Mouse (Mus musculus) urinary bladder, postnatal 36 days (tissue): ENCODE measurements around the gene Ppme1.

Experiments
- DNase-seq, 2 experiments: peaks; one replicate each; pipeline ENCODE4 v3.0.0; 2022; ENCODE audit warnings: low spot score in 2 of 2, mixed read lengths in 1 of 2

The Ppme1 gene

DNA sequence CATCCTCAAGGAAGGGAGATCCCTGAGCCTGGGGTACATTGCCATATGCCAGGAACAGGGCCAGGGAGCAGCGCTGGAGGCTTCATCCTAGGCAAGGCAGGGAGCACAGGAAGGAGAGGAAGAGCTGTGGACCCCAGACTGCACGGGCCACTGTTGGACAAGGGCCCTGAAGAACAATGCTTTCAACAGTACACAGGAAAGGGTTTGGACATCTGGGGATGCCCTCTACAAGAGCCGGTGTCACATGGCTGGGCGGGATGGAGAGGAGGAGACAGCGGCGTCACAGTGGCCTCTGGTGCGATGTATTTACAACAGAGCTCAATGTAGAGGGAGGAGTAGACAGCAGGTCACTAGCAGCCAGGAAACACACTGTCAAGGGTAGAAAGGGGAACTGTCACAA lies 44.6 kb downstream of the Ppme1 start:
- no peak for DNase-seq

DNA sequence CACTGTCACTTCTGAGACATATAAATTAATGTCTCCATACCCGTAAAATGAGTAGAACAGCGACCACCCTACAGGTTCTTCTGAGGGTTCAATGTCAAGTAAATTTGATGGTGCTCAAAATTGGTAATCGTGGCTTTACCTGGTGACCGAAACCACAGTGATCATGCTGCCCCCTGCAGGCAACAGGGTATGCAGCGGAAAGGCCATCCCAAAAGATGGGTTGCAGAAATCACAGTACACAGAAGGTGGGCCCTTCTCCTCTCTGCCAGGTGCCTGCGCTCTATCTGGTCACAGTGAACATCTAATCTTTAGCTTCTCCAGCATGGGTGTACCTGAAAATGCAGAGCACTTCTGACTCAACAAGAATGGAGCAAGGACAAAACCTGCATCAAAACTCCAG lies 46.6 kb downstream of the Ppme1 start:
- peak; percentile 34 to 36 for DNase-seq

DNA sequence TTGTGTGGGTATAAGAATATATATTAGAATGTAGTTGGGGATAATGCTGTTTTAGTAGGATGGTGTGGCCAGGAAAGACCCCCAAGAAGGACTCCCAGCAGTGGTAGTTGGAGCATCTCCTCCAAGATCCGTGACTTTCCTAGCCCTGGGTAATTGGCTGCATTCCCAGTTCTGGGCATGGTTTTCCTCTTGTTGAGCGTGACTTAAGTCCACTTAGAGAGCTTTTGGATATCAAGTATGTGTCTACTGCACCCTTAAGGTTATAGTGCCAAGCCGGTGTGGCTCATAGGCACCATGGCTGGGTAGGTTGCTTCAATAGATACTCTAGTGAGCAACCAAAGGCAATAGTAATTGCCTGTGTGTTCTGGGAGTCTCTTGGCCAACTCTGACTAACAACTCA lies 48.4 kb downstream of the Ppme1 start:
- DNase-seq: no peak

- no peak for DNase-seq
Observed at GRCm38 (mm10) chr7:100317534-100317933, 54.6 kb downstream of the Ppme1 start.

DNA sequence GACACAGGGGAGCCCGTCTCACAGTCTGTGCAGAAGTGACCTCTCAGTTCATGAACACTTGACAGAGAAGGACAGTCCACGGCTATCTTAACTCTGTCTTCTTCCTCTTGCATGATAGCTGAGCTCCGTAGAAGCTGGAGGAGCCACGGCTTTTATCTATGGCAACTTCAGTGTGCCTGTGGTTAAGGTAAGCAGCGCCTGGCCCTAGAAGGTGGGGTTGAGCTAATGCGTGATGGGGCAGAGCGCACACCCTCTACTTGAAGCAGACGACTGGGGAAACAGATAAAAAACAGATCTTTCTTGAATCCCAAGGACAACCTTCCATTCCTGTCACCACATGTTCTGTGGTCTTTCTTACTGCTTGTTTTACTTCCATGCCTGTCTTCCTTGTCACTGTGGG lies 55.2 kb downstream of the Ppme1 start:
- no peak for DNase-seq

DNA sequence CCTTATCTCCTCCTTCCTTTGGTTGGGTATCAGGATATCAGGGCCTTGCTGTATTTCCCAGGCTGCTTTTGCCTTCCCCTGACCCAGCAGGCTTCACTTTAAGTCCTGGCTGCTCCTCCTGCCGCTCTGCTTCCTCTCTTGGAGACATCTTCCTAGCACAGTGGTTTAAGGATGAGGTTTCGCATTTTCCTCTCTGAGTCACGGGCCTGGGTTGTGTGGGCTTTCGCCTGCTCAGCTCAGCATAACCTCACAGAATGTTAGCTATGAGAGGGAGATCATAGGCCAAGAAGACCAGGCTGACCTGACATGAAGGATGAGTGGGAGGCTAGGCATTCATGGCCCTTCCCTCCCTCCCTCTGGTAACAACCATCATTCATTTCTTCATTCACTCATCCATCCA lies 59.4 kb downstream of the Ppme1 start:
- DNase-seq: no peak

- DNase-seq: no peak
Observed at GRCm38 (mm10) chr7:100310290-100310689, 61.8 kb downstream of the Ppme1 start.

DNA sequence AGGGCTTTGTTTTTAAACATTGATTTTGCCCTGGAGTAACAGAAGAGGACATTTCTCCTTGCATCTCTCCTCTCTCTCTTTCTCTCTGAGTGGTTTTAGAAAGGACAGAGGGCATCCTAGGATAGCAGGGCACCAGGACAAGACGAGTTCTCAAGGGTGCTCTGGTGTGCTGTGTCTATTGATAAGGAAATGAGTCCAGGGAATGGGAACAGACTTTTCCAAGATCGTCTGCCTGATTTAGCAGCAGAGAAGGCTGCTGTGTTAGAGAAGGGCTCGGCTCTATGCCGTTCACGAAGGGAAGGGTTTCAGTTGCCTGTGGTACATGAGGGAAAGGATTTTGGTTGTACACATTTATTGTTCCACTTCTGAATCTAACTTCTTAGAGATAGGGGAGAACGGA lies 62.4 kb downstream of the Ppme1 start:
- DNase-seq: no peak

- DNase-seq: no peak
Observed at GRCm38 (mm10) chr7:100309216-100309615, 62.9 kb downstream of the Ppme1 start.

- no peak for DNase-seq
Observed at GRCm38 (mm10) chr7:100307872-100308653, 64.0 kb downstream of the Ppme1 start.

GRCm38 (mm10) chr7:100305894-100306293 lies 66.2 kb downstream of the Ppme1 start:
- DNase-seq: no peak

DNA sequence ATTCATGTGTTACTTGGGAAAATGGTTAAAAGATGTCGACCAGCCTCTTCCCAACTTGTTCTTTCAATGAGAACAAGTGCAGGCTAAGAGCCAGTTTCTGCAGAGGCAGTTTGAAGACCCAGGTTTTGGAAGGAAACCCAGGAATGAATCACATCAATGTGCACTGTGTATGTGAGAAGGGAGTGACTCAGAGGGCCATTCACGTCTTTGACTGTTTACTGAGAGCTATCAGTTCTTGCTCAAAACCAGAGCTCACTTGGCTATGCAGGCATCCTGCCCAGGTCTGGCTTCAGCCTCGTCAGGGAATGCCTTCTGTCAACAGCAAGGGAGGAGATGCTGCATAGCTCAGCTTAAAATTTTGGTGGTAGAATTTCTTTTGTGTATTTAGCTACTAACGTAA lies 69.8 kb downstream of the Ppme1 start:
- peak; percentile 51 to 60 for DNase-seq

- no peak for DNase-seq
Observed at GRCm38 (mm10) chr7:100301390-100301789, 70.7 kb downstream of the Ppme1 start.

GRCm38 (mm10) chr7:100298861-100299510 lies 73.1 kb downstream of the Ppme1 start:
- DNase-seq: no peak

GRCm38 (mm10) chr7:100296699-100297098 lies 75.4 kb downstream of the Ppme1 start:
- DNase-seq: no peak

DNA sequence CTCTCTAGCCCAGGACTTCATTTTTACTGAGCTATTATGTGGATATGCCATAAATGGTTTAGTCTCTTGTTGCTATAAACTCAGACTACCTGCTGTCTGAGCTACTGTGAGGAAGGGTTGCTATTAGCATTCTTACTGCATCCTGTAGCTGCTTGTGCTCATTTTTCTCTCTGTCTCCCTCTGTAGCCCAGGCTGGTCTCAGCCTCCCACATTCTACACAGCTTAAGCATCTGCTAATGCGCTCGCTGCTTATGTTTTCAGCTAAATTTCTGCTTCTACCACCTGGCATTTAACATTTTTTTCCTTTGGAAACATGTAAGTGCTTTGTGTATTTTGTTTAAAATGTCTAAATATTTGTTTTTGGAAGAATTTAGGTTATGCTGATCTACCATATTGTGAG lies 76.4 kb downstream of the Ppme1 start:
- DNase-seq: no peak

- DNase-seq: no peak
Observed at GRCm38 (mm10) chr7:100293546-100293945, 78.6 kb downstream of the Ppme1 start.

- DNase-seq: peak; percentile 21 to 26
Observed at GRCm38 (mm10) chr7:100288622-100289021, 83.5 kb downstream of the Ppme1 start.

DNA sequence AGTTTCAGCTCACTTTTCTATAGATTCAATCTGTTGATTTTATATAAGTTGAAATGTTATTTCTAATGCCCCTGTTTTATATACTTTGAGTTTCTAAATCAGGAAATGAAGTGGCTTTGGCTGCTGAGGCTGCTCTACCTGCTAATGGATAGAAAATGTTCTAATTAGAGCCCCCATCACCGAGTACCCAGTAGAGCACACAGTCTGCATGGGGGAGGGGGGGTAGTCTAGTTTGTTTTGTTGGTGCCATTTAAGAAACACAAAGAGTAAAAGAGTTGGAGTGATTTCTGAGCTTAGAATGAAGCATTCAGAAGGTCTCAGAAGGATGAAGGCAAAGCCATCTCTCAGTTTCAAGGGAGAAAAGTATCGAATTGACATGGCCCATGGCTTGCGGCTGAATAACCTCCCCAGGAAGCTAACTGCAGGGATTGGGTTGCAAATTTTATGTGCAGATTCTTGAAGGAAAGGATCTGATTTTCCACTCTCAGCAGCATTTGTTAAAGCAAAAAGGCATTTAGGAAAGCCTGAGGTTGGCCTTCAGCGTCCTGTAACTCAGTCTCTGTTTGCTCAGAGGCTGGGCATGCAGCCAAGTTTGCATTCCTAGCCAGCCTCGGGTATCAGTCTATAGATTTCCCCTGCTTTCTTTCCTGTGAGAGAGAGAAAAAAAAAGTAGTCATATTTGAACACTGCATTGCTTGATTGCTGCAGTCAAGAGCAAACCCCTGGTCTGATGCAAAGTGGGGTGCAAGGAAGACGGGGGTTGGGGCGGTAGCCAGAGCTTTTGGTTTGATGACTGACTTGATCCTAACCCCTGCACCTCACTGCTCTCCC lies 84.1 kb downstream of the Ppme1 start:
- peak; percentile 61 to 62 for DNase-seq

- no peak for DNase-seq
Observed at GRCm38 (mm10) chr7:100285383-100285782, 86.7 kb downstream of the Ppme1 start, which contains the start of gene P4ha3. Gene P4ha3, plus strand, starts transcription at chr7:100285520.

DNA sequence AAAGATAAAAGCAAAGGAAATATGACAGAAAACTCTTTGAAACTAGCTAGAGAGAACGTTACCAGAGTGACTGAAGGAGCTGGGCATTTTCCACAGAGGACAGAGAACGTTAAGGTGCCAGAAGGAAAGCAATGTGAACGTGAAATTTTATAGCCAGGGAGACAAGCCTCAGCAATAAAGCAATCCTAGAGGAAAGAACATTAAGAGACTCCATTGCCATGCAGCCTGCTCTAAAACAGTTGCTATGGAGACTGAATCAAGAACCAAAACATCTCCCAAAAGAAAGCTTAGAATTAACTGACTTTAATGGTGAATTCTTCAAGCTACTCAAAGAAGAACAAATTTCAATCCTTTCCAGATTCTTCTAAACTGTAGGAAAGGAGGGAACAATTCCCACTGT lies 88.8 kb downstream of the Ppme1 start:
- no peak for DNase-seq

GRCm38 (mm10) chr7:100281596-100281995 lies 90.5 kb downstream of the Ppme1 start:
- no peak for DNase-seq
